Mouse (Mus musculus): ENCODE results near the gene Tex50. TPM values are rescaled to one million over a fixed set of nuclear protein-coding genes. Genes with fewer than 3 reads are reported as not detected.

The Tex50 gene
- polyA plus RNA-seq, 1 experiment = 4.3 TPM

- TF ChIP-seq POLR2A (IDR thresholded peaks at IDR 0.05; ENCODE audit: borderline replicate concordance, control insufficient read depth, low read depth, low read length) (no peak), CTCF (IDR thresholded peaks at IDR 0.05; ENCODE audit: control insufficient read depth, insufficient read depth, low read length) (peak; percentile 16; the same call in 1 of the 2 replicates)
- Histone ChIP-seq H3K4me3 (replicated peaks; ENCODE audit: control insufficient read depth, low read depth, low read length) (no peak overlapping the region), H3K27ac (ENCODE audit: control insufficient read depth, insufficient read depth, low read depth, low read length, poor library complexity) (no peak overlapping the region), H3K4me1 (ENCODE audit: control insufficient read depth, insufficient read depth, low read length) (no peaks in the 10 kb centered on the region)
- 81% methylated on average over 9 of the region's 9 CpGs for WGBS
Observed at GRCm38 (mm10) chr1:161140026-161140762, 18.9 kb downstream of the Tex50 start.

- no peak overlapping the region for H3K4me3 ChIP-seq (replicated peaks; ENCODE audit: control insufficient read depth, low read depth, low read length)
- H3K27ac ChIP-seq (ENCODE audit: control insufficient read depth, insufficient read depth, low read depth, low read length, poor library complexity) = no peak overlapping the region
- TF ChIP-seq CTCF (IDR thresholded peaks at IDR 0.05; ENCODE audit: control insufficient read depth, insufficient read depth, low read length) = no peak
- TF ChIP-seq POLR2A (IDR thresholded peaks at IDR 0.05; ENCODE audit: borderline replicate concordance, control insufficient read depth, low read depth, low read length) = no peak
- 47% methylated on average over 2 of the region's 2 CpGs for WGBS
- no peaks in the 10 kb centered on the region for H3K4me1 ChIP-seq (ENCODE audit: control insufficient read depth, insufficient read depth, low read length)
Observed at GRCm38 (mm10) chr1:161139496-161139895, 19.6 kb downstream of the Tex50 start.

DNA sequence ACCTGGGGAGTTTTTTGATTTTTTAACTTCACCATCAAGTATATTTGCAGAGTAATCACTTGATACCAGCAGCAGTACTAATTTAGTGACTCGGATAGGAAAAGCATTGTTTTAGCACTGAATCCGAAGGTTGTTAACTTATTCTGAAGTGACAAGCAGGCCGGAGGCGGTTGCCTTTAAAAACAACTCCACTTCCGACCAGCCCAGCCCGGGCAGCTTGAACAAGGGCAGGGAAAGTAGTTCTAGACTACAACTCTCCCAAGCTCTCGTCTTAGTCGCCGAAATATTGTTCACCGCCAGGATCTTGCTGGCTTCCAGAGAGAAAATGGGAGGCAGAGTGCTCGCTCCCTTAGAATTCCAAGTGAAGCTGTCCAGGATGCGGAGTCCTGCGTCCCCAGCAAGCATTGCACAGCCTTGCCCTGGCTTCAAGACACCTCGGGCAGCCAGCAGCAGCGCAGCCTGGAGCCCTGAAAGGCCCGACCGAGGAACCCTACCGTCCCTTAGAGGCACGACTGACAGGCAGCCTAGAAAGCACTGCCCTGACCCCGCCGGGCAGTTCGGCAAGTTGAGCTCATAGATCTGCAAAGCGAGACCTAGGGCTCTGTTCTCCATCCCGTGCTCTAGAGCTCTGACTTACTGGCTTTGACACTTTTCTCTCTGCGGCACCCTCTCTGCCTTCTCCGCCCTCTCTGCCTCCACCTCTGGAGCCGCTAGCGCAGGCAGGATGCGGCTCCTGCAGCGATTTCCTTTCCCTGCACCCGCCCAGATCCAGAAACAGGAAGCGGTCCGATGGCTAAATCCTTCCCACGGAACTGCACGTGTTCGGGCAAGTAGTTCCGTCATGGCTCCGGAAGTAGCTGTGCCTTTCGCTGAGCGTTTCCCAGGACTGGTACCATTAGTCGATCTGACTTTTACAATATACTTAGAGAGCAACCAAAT is 28.1 kb downstream of the Tex50 start, which contains the start of gene Klhl20:
Gene Klhl20, minus strand, starts transcription at position 786 of the 939 bp plus-strand sequence.
- H3K27ac ChIP-seq (ENCODE audit: control insufficient read depth, insufficient read depth, low read depth, low read length, poor library complexity) = peak within 1 kb of the TSS; percentile 43
- TF ChIP-seq POLR2A (IDR thresholded peaks at IDR 0.05; ENCODE audit: borderline replicate concordance, control insufficient read depth, low read depth, low read length) (peak; percentile 83), CTCF (IDR thresholded peaks at IDR 0.05; ENCODE audit: control insufficient read depth, insufficient read depth, low read length) (no peak)
- under 1% methylated on average over 41 of the region's 41 CpGs for WGBS
- peak within 1 kb of the TSS; percentile 78 for H3K4me3 ChIP-seq (replicated peaks; ENCODE audit: control insufficient read depth, low read depth, low read length)
- H3K4me1 ChIP-seq (ENCODE audit: control insufficient read depth, insufficient read depth, low read length) = no peaks in the 10 kb centered on the region

- Histone ChIP-seq H3K4me3 (replicated peaks; ENCODE audit: control insufficient read depth, low read depth, low read length) (no peak overlapping the region), H3K4me1 (ENCODE audit: control insufficient read depth, insufficient read depth, low read length) (no peaks in the 10 kb centered on the region), H3K27ac (ENCODE audit: control insufficient read depth, insufficient read depth, low read depth, low read length, poor library complexity) (no peak overlapping the region)
- TF ChIP-seq CTCF (IDR thresholded peaks at IDR 0.05; ENCODE audit: control insufficient read depth, insufficient read depth, low read length) (no peak), POLR2A (IDR thresholded peaks at IDR 0.05; ENCODE audit: borderline replicate concordance, control insufficient read depth, low read depth, low read length) (no peak)
- WGBS = 100% methylated on average over 1 of the region's 1 CpGs
Observed at GRCm38 (mm10) chr1:161126461-161126860, 32.7 kb downstream of the Tex50 start.

DNA sequence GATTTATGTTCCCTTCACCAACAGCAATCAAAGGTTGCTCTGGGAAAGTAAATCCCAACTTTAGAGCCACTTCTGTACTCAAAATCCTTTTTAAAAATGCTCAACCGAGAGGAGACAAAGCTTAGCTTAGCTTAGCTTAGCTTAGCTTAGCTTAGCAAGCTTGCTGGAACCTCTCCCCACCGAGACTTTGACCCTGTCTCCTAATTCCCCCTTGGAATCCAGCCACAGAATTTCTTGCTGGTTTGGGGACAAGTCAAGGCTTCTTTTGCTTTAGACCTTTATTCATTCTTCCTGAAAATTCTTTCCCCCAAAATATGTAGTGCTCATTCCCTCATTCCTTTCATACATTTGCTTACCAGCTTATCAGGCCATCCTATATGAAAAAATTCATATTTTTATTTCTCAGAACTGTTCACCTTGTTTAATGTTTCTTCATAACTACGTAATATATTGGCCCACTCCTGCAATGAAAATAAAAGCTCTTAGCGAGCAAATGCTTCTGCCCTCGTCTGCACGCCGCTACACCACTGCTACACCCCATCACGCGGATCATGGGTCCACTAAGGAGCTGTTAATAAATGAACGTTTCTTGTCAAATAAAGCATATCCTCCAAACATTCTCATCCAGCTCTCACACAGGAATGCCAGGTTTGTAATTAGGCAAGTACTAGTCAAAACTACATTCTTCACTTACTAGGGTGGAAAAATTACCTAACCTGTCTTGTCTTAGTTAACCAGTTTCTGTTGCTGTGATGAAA is 36.3 kb downstream of the Tex50 start:
- 88% methylated on average over 10 of the region's 10 CpGs for WGBS
- Histone ChIP-seq H3K27ac (ENCODE audit: control insufficient read depth, insufficient read depth, low read depth, low read length, poor library complexity) (no peak overlapping the region), H3K4me3 (replicated peaks; ENCODE audit: control insufficient read depth, low read depth, low read length) (no peak overlapping the region), H3K4me1 (ENCODE audit: control insufficient read depth, insufficient read depth, low read length) (no peaks in the 10 kb centered on the region)
- TF ChIP-seq CTCF (IDR thresholded peaks at IDR 0.05; ENCODE audit: control insufficient read depth, insufficient read depth, low read length) (no peak), POLR2A (IDR thresholded peaks at IDR 0.05; ENCODE audit: borderline replicate concordance, control insufficient read depth, low read depth, low read length) (no peak)

DNA sequence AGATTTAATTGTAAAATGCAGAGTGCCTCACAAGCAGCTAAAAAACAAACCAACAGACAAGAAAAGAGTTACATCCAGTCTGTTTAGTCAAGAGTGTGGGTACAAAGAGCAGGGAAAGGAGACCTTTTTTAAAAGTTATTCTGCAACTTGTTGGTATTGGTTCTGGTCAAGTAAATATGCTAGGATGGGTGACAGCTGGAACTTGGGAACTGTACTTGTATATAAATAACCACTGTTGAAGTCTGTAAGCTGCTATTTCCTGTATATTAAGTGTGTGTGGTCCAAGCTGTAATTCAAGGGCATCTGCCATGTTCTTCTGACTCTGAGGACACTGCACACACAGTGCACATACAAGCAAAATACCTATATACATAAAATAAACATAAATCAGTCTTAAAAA is 44.5 kb downstream of the Tex50 start:
- Histone ChIP-seq H3K4me3 (replicated peaks; ENCODE audit: control insufficient read depth, low read depth, low read length) (no peak overlapping the region), H3K27ac (ENCODE audit: control insufficient read depth, insufficient read depth, low read depth, low read length, poor library complexity) (no peak overlapping the region), H3K4me1 (ENCODE audit: control insufficient read depth, insufficient read depth, low read length) (no peaks in the 10 kb centered on the region)
- no peak for TF ChIP-seq POLR2A (IDR thresholded peaks at IDR 0.05; ENCODE audit: borderline replicate concordance, control insufficient read depth, low read depth, low read length)
- TF ChIP-seq CTCF (IDR thresholded peaks at IDR 0.05; ENCODE audit: control insufficient read depth, insufficient read depth, low read length) = no peak

- Histone ChIP-seq H3K4me3 (replicated peaks; ENCODE audit: control insufficient read depth, low read depth, low read length) (no peak overlapping the region), H3K27ac (ENCODE audit: control insufficient read depth, insufficient read depth, low read depth, low read length, poor library complexity) (no peak overlapping the region), H3K4me1 (ENCODE audit: control insufficient read depth, insufficient read depth, low read length) (no peaks in the 10 kb centered on the region)
- no peak for TF ChIP-seq POLR2A (IDR thresholded peaks at IDR 0.05; ENCODE audit: borderline replicate concordance, control insufficient read depth, low read depth, low read length)
- no peak for TF ChIP-seq CTCF (IDR thresholded peaks at IDR 0.05; ENCODE audit: control insufficient read depth, insufficient read depth, low read length)
- WGBS = 86% methylated on average over 8 of the region's 8 CpGs
Observed at GRCm38 (mm10) chr1:161109216-161109615, 49.9 kb downstream of the Tex50 start.

Other genes with a start within 250 kb of the Tex50 start
- 2.6 and 14.1 TPM in 2 replicates for gene Serpinc1, start 180.7 kb downstream of the Tex50 start, polyA plus RNA-seq (2011; ENCODE audit: insufficient read depth, insufficient read length, low replicate concordance, missing spikeins)
- gene Zbtb37, start 124.5 kb downstream of the Tex50 start, polyA plus RNA-seq (2011; ENCODE audit: insufficient read depth, insufficient read length, low replicate concordance, missing spikeins) = 1.5 and 3.6 TPM in 2 replicates
- gene Dars2, start 88.7 kb downstream of the Tex50 start, polyA plus RNA-seq (2011; ENCODE audit: insufficient read depth, insufficient read length, low replicate concordance, missing spikeins) = 4.7 and 15.1 TPM in 2 replicates
- gene Cenpl, start 88.6 kb downstream of the Tex50 start, polyA plus RNA-seq (2011; ENCODE audit: insufficient read depth, insufficient read length, low replicate concordance, missing spikeins) = 24.1 and 34.7 TPM in 2 replicates
- 5.8 and 8.9 TPM in 2 replicates for gene Klhl20, start 27.8 kb downstream of the Tex50 start, polyA plus RNA-seq (2011; ENCODE audit: insufficient read depth, insufficient read length, low replicate concordance, missing spikeins)
- 1.5 TPM in 1 of 2 replicates, not detected in the other for gene Ankrd45, start 16.6 kb downstream of the Tex50 start, polyA plus RNA-seq (2011; ENCODE audit: insufficient read depth, insufficient read length, low replicate concordance, missing spikeins)
- 80.0 and 110 TPM in 2 replicates for gene Prdx6, start 91.9 kb upstream of the Tex50 start, polyA plus RNA-seq (2011; ENCODE audit: insufficient read depth, insufficient read length, low replicate concordance, missing spikeins)
- gene Tnfsf4, start 236.1 kb upstream of the Tex50 start, polyA plus RNA-seq (2011; ENCODE audit: insufficient read depth, insufficient read length, low replicate concordance, missing spikeins) = not detected in 2 replicates

Measured in bone marrow, adult 2 months (tissue).